19 mouse cellular contexts compared by ENCODE assay signal in genomic region chr11:111256596-111256995, GRCm38 (mm10).
"Had no signal": no experiment of that assay in that cellular context is flagged by ENCODE, and none has a peak within 500 bp of the region (broad histone marks: within the 10 kb centered on the region; RNA-seq: fewer than 3 reads in every experiment).

No protein-coding gene starts in this region.

- H3K9me3 ChIP-seq: heart, embryonic 10.5 days; heart, embryonic 12.5 days; heart, embryonic 13.5 days; heart, embryonic 15.5 days; hindbrain, embryonic 10.5 days; hindbrain, embryonic 12.5 days; hindbrain, embryonic 13.5 days; hindbrain, embryonic 15.5 days; intestine, embryonic 15.5 days; kidney, embryonic 15.5 days had no signal

- H3K4me2 ChIP-seq: heart, embryonic 11.5 days; heart, embryonic 12.5 days; heart, embryonic 13.5 days; heart, embryonic 15.5 days; hindbrain, embryonic 12.5 days; hindbrain, embryonic 13.5 days; hindbrain, embryonic 14.5 days; hindbrain, embryonic 15.5 days; intestine, embryonic 15.5 days; kidney, embryonic 15.5 days had no signal

- H3K4me3 ChIP-seq: heart, embryonic 10.5 days; heart, embryonic 12.5 days; heart, embryonic 13.5 days; heart, embryonic 15.5 days; hindbrain, embryonic 10.5 days; hindbrain, embryonic 12.5 days; hindbrain, embryonic 13.5 days; hindbrain, embryonic 15.5 days; intestine, embryonic 15.5 days; kidney, embryonic 15.5 days; layer of hippocampus, adult 2 months had no signal

- H3K4me1 ChIP-seq: heart, embryonic 10.5 days; heart, embryonic 12.5 days; heart, embryonic 13.5 days; heart, embryonic 15.5 days; hindbrain, embryonic 10.5 days; hindbrain, embryonic 12.5 days; hindbrain, embryonic 15.5 days; kidney, embryonic 15.5 days had no signal

- H3K27ac ChIP-seq: heart, embryonic 10.5 days; heart, embryonic 13.5 days; heart, embryonic 15.5 days; hindbrain, embryonic 10.5 days; hindbrain, embryonic 12.5 days; hindbrain, embryonic 13.5 days; hindbrain, embryonic 14.5 days; hindbrain, embryonic 15.5 days; hindbrain, postnatal 0 days; intestine, embryonic 15.5 days; kidney, embryonic 15.5 days; kidney, postnatal 0 days; layer of hippocampus, adult 2 months had no signal

- H3K36me3 ChIP-seq: heart, embryonic 10.5 days; heart, embryonic 12.5 days; heart, embryonic 13.5 days; heart, embryonic 15.5 days; hindbrain, embryonic 10.5 days; hindbrain, embryonic 12.5 days; hindbrain, embryonic 13.5 days; hindbrain, embryonic 15.5 days; intestine, embryonic 15.5 days; kidney, embryonic 15.5 days had no signal

- H3K9ac ChIP-seq: heart, embryonic 12.5 days; heart, embryonic 13.5 days; heart, embryonic 15.5 days; hindbrain, embryonic 12.5 days; hindbrain, embryonic 13.5 days; hindbrain, embryonic 14.5 days; hindbrain, embryonic 15.5 days; intestine, embryonic 15.5 days; kidney, embryonic 15.5 days had no signal

- H3K27me3 ChIP-seq: heart, embryonic 12.5 days; heart, embryonic 13.5 days; heart, embryonic 15.5 days; hindbrain, embryonic 12.5 days; hindbrain, embryonic 13.5 days; hindbrain, embryonic 15.5 days; intestine, embryonic 15.5 days; kidney, embryonic 15.5 days had no signal

- ATAC-seq: hindbrain, embryonic 16.5 days; hindbrain, postnatal 0 days; inflammation-experienced regulatory T-cells, adult 6 months; intestine, embryonic 15.5 days; intestine, embryonic 16.5 days; intestine, postnatal 0 days had no signal
